Mouse (Mus musculus) left cerebral cortex, adult 8-10 months (tissue): ENCODE results near the gene Rec8. TPM values are rescaled to one million over a fixed set of nuclear protein-coding genes. Genes with fewer than 3 reads are reported as not detected.
A peak's percentile ranks its signal among the peaks of the same experiment; 100 is the strongest.

Experiments
- DNase-seq, 2 experiments: peaks; one replicate each; pipeline ENCODE4 v3.0.0; 2022; ENCODE audit warnings: low spot score in 2 of 2
- total RNA-seq, 4 experiments: library from RNA; stranded (reverse); gene quantifications; 2 replicates each; pipeline ENCODE4 v1.2.4; 2022

The Rec8 gene
- total RNA-seq, 4 experiments from 2014 or later = 1.5 to 4.9 (median 3.7) TPM

DNA sequence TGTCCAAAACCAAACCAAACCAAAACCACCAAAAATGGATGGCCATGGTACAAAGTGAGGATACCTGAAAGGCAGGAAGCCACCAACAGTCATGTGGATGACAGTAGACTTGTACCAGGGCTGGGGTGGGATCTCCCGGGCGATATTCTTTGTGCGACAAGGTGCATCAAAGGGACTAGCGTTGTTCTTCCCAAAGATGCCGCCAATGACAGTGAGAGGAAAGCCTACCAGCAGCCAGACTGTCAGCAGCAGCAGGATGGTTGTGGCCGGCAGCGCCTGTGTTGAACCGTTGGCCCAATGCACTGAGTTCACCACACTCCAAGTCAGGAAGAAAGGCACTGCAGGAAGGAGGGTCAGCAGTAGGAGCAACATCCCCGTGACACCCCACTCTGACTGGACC, 20.0 kb downstream of the Rec8 start, which contains the start of gene Gm49378:
Gm49378 (minus strand) TSS at position 101 of the 400 bp plus-strand sequence.
- DNase-seq = no peak

DNA sequence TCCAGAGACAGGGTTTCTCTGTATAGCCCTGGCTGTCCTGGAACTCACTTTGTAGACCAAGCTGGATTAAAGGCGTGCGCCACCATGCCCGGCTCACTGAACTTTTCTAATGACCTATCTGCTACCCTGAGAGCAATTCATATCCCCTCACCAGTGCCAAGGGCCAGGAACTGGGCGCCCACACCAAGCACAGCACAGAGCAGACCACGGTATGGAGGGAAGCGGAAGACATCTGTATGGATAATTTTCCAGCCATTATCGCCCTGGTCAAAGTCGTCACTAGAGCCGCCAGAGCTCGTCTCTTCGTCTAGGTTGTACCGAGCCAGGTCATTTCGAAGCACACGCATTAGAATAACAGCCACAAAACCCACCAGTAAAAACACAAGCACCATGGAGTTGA, 23.0 kb downstream of the Rec8 start:
- no peak for DNase-seq

DNA sequence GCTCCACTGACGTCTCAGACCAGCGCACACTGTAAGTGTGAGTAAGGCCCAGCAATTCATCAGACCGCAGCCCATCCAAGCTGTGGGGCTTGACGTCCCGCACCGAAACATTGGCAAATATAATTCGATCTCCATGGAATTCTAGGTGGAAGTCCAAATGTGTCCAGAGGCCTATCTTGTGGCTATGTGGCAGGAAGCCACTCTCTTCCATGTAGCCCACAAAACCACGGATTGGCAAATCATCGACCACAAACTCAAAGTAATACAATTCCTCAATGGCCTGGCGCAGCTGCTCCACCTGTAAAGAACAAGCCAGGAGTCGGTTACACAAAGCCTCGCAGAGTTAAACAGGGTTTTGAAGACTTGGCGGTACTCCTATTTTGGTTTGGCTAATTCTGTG, 23.5 kb downstream of the Rec8 start:
- no peak for DNase-seq

DNA sequence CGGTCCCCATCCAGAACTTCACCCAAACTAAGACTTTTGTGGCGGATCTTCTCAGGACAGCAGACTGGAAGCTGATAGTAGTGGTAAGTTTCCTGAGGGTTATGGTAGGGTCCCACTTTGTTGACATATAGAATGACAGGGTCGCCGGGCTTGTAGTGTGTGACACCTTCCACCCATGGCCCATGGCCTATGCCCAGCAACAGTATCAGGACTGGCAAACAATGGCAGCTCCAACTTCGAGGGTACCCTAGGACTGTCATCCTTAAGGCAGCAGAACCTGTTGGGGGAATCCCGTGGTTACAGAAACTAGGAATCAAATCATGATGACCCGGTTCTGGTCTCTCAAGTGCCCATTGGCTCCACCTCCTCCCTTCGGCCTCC, 24.8 kb downstream of the Rec8 start:
- no peak for DNase-seq

DNA sequence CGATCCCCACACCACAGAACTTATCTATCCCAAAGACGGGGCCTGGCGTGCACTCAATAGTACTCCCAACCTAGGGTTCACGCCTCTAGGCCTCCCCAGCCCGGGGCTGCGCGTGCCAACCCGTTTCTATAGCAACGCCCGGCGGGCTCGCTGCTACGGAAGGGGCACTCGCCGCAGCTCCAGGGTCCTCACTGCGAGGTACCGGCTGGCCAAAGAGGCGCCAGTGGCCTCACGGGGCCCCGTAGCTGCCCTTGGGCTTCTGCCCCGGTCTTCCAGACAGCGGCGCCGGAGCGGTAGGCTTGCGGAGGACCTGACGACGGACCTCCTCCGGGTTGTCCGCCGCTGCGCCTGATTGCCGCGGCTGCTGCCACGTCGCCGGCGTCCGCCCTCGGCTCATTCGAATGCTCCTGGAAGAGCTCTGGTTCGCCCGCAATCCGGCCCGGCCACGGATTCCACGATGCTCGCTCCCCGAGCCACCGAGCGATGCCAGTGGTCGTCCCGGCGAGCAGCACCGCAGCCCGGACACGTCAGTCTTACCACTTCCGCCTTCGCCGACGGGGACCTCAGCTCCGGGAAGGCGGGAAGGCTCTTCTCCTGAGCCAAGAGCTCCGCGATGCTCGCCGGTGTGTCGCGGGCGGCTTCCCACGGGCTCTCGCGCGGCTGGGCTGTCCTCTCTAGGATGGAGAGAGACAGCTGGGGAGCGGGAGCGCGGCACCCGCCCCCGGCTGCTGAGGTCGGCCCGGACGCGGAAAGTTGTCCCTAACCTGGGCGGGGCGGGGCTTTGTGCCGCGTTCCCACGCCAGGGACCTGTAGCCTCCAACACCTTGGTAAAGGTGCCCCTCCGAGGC, 25.4 kb downstream of the Rec8 start, which contains the start of gene Tm9sf1:
Tm9sf1 (minus strand) TSS at position 747 of the 848 bp plus-strand sequence.
- peak; percentile 79 to 87 for DNase-seq

DNA sequence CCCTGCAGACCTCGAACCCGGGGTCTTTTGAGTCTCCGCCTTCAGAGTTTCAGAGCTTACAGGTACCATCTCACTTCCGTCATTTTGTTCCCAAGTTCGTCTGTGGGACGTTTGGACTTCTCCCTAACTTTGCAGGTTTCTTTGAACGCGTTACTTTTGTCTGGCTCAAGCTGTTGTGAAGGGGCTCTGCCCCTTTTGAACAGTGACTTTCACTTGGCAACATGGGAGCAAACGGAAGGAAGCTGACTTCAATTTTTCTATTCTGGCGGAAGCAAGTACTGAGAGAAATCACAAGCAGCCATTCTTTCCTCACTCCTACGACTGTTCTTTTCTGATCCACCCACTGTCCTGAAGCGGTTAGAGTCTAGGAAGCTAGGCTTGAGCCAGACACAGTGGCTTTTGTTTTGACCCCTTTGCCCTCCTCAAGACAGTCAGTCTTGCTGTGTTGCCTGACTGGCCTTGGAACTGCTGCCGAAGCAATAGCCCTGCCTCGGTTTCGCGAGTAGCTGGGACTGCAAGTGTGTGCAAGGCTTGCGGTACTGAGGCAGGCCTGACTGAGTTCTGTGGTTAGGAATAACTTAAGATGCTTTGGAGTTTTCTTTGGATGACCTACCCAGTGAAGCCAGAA, 26.5 kb downstream of the Rec8 start:
- DNase-seq = no peak

DNA sequence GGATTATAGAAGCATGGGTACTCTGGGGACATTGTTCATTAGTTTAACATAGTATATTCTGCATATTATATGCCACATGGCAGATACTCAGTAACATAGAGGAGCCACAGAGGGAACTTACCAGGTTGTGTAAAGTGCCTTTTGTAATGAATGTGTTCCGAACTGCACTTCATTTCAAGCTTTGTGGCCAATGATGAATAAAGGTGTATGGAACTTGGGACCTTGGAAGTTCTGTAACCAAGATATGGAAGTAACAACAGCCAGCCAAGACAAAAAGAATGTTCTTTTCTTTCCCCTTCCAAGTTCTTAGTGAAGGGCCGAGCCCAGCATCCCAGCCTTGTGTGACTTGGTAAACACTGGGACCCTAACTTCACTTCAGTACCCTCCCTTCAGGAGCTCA, 32.0 kb downstream of the Rec8 start, which contains the start of gene Tssk4:
Tssk4 (plus strand) TSS at position 301 of the 400 bp plus-strand sequence.
- DNase-seq = no peak

DNA sequence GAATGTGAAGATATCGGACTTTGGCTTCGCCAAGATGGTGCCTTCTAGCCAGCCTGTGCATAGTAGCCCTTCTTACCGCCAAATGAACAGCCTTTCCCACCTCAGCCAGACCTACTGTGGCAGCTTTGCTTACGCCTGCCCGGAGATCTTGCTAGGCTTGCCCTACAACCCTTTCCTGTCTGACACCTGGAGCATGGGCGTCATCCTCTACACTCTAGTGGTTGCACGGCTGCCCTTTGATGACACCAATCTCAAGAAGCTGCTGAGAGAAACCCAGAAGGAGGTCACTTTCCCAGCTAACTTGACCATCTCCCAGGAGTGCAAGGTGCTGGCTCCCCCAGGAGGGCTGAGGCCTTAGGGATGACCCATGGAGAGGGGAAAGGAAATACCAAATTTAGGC, 33.7 kb downstream of the Rec8 start:
- DNase-seq = no peak

DNA sequence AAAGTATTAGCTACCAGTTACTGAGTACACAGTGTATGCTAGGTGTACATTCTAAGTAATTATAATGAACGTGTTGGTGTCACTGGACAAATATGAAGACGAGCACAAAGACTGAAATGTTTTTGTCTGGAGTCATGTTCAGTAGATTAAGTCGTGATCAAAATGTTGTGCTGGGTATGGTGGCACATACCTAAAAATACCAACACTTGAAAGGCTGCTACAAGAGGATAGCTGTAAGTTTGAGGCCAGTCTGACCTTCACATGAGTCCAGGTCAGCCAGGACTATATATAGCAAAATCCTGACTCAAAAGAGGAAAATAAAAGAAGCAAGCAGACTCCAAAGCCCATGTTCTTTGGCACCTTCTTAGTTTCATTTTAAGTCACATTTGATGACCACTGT, 39.1 kb downstream of the Rec8 start:
- DNase-seq = no peak

DNA sequence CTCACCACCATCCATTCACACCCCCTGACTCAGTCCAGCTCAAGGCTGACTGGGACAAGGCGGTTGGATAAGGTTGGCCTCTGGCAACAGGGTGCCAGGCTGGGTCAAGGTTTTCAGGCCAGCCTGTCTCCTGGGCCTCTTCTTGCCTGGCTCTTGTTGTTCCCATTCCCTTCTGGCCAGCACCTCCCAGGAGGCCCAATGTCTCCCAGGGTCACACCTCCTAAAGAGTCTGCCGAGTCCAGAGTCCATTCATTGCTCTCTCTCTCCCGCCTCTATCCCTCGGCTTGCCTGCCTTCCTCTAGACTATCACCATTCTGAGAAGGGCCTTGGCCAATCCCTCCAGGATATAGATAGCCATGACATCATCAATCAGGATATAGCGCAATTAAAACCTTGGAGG, 40.2 kb downstream of the Rec8 start:
- DNase-seq = no peak

DNA sequence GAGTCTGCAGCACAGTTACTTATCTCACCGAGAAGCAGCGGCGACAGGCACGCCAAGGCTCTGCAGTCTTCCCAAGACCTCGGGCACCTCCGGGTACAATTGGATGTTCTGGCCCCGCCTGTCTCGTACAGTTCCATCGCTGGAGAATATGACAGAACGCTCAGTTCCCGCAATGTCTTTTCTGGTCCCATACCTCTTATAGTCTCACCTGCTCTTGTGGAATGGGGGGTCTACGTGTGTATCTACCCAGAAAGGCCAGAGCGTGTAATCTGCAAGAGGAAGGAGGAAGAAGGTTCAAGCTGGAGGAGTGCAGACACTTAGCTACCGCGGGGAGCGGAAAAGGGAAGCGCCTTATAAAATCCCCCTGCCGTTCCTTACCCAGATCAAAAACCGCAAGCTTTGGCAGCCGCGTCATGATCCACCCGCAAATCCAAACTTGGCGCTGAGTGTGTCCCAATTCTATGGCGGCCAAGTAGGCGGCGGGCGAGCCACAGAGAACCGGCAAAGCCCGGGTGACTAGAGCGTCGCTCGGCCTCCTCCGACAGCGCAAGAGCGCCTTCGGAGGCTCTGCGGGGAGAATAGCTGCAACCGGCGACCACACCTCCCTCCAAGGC, 42.2 kb downstream of the Rec8 start, which contains the start of gene Mdp1:
Mdp1 (minus strand) TSS at position 549 of the 614 bp plus-strand sequence.
- DNase-seq = peak; percentile 67 to 74

DNA sequence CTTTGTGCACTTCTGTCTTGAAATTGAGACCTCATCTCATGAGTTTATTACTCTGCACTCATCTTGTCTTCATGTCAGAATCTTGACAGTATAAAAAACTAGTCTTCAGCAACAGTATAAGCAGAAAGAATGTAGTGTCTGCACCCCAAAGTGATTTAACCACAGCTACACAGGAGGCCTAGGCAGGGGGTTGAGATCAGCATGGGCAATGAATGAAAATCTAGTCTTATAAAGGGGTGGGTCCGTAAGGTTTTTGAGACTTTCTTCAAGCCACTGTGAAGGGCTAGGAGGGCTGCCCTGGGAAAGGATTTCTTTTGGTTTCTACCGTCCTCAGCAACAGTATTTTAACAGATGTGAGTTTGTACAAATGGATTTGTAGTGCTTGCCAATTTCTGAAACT, 42.8 kb downstream of the Rec8 start:
- no peak for DNase-seq

DNA sequence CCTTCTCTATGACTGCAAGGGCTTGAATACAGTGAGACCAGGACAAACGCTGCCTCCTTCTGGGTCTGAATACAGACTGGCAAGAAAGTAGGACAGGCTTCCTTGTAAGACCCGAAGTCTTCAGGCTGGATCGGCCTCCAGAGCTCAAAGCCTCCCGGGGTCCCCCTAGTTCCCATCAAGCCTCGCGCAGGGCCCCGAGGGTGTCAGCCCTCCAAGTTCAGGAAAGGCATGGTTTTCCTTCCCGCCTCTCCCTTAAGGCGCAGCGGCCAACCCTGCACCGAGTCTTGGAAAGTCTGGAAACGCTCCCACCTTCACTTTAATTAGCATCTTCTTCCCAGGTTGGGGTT, 53.6 kb downstream of the Rec8 start:
- no peak for DNase-seq

DNA sequence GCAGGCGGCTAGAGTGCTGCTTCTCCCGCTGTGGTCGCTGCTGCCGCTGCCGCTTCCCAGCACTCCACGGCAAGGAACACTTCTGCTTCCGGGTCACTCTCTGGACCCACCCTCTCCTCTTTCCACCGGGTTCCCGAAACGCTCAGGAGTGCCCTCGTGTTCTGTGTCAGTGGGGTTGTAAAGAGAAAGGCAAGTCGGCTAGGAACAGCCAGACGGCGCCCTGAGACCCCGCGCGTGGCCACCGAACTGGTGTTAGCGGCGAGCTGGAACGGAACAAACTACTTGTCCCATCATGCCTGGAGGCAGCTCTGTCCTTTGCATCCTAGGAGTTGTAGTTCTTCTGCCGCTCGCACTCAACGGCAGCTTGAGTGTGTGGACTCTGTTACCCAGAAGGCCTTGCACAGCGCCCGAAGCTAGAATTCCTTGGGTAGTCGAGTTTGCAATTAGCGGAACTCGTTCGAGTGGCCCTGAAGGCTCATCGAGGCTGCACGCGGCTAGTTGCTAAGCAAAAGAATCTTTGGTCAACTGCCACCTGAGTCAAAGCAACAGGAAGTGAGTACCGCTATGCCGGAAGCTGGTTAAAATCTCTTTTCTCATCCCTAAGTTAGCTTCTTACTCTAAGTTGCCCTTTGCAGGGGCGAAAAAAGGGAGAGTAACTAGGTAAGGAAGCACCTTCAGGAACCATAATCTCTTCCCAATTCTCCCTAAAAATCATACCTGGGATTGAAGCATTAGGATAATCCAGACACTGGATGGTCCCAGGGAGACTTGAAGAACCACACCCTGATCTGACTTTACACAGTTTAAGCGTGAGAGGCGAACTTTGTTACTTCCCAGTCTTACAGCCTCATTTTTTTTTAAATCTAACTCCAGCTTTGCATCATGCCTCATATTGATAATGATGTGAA, 54.2 kb downstream of the Rec8 start, which contains the start of the genes Gmpr2 and Nedd8:
Gmpr2 (plus strand) TSS at position 109 of the 908 bp plus-strand sequence.
Nedd8 (minus strand) TSS at position 292 of the 908 bp plus-strand sequence.
- DNase-seq = peak; percentile 92 to 96

DNA sequence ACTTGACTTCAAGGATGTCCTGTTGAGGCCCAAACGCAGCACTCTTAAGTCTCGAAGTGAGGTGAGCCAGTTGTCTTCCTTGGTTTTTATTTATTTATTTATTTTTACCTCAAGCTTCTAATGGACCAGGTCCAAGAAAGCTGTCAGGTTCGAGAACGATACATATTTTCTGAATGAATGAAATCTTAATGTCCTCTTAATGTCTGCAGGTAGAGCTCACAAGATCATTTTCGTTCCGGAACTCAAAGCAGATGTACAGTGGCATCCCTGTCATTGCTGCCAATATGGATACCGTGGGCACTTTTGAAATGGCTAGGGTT, 54.9 kb downstream of the Rec8 start:
- no peak for DNase-seq

Other genes with a start within 250 kb of the Rec8 start
- 10 to 100 TPM; 17.2 to 28.5 (median 20.8) TPM for gene Dhrs4, start 139.3 kb upstream of the Rec8 start, total RNA-seq
- gene Carmil3, start 127.4 kb upstream of the Rec8 start, total RNA-seq = 10 to 100 TPM; 39.6 to 50.3 (median 42.5) TPM
- 100 to 1,000 TPM; 151 to 192 (median 180) TPM for gene Cpne6, start 107.6 kb upstream of the Rec8 start, total RNA-seq
- gene Nrl, start 93.1 kb upstream of the Rec8 start, total RNA-seq = under 1 TPM; 0.46 to 0.82 (median 0.69) TPM
- 10 to 100 TPM; 25.2 to 29.7 (median 27.7) TPM for gene Pck2, start 77.8 kb upstream of the Rec8 start, total RNA-seq
- gene Dcaf11, start 58.0 kb upstream of the Rec8 start, total RNA-seq = 10 to 100 TPM; 83.5 to 91.6 (median 85.1) TPM
- under 1 TPM in 2 of 4 experiments, not detected in 2; 0.84 to 0.98 TPM for gene A730061H03Rik, start 57.6 kb upstream of the Rec8 start, total RNA-seq
- gene Fitm1, start 42.4 kb upstream of the Rec8 start, total RNA-seq = not detected
- 10 to 100 TPM; 53.6 to 63.7 (median 58.8) TPM for gene Psme1, start 39.9 kb upstream of the Rec8 start, total RNA-seq
- 10 to 100 TPM; 46.3 to 59.7 (median 50.8) TPM for gene Emc9, start 32.7 kb upstream of the Rec8 start, total RNA-seq
- gene Psme2, start 26.9 kb upstream of the Rec8 start, total RNA-seq = 10 to 100 TPM; 50.2 to 74.0 (median 51.3) TPM
- gene Rnf31, start 26.3 kb upstream of the Rec8 start, total RNA-seq = 10 to 100 TPM; 31.4 to 46.1 (median 38.0) TPM
- 10 to 100 TPM in 2 of 4 experiments, 1 to 10 TPM in 2; 7.5 to 15.2 (median 11.2) TPM for gene Irf9, start 14.5 kb upstream of the Rec8 start, total RNA-seq
- gene Ipo4, start 17.9 kb downstream of the Rec8 start, total RNA-seq = 100 to 1,000 TPM; 122 to 146 (median 132) TPM
- 1 to 10 TPM; 3.5 to 4.2 (median 4.0) TPM for gene Gm49378, start 19.9 kb downstream of the Rec8 start, total RNA-seq
- gene Tm9sf1, start 25.8 kb downstream of the Rec8 start, total RNA-seq = 10 to 100 TPM; 37.5 to 45.6 (median 38.9) TPM
- 1 to 10 TPM in 1 of 4 experiments, under 1 TPM in 3; 0.53 to 1.2 (median 0.89) TPM for gene Tssk4, start 32.1 kb downstream of the Rec8 start, total RNA-seq
- gene Mdp1, start 42.5 kb downstream of the Rec8 start, total RNA-seq = 10 to 100 TPM; 40.7 to 48.1 (median 44.1) TPM
- 10 to 100 TPM; 19.9 to 24.2 (median 22.4) TPM for gene Gmpr2, start 53.9 kb downstream of the Rec8 start, total RNA-seq
- 100 to 1,000 TPM; 310 to 370 (median 342) TPM for gene Nedd8, start 54.1 kb downstream of the Rec8 start, total RNA-seq
- gene Tinf2, start 63.8 kb downstream of the Rec8 start, total RNA-seq = 10 to 100 TPM; 16.3 to 18.2 (median 18.0) TPM
- gene Tgm1, start 95.9 kb downstream of the Rec8 start, total RNA-seq = 1 to 10 TPM in 2 of 4 experiments, not detected in 2; 1.1 to 1.4 TPM
- gene Rabggta, start 104.2 kb downstream of the Rec8 start, total RNA-seq = 10 to 100 TPM; 52.2 to 54.7 (median 54.0) TPM
- 100 to 1,000 TPM in 2 of 4 experiments, 10 to 100 TPM in 2; 86.1 to 119 (median 97.8) TPM for gene Dhrs1, start 127.7 kb downstream of the Rec8 start, total RNA-seq
- gene Nop9, start 127.7 kb downstream of the Rec8 start, total RNA-seq = 10 to 100 TPM in 3 of 4 experiments, 1 to 10 TPM in 1; 9.7 to 11.8 (median 11.0) TPM
- 1 to 10 TPM; 1.5 to 3.1 (median 2.4) TPM for gene Cideb, start 140.4 kb downstream of the Rec8 start, total RNA-seq
- gene Ltb4r2, start 143.4 kb downstream of the Rec8 start, total RNA-seq = under 1 TPM; 0.21 to 0.28 (median 0.25) TPM
- under 1 TPM in 3 of 4 experiments, not detected in 1; 0.26 to 0.65 (median 0.53) TPM for gene Ltb4r1, start 147.9 kb downstream of the Rec8 start, total RNA-seq
- gene Adcy4, start 166.1 kb downstream of the Rec8 start, total RNA-seq = 1 to 10 TPM; 3.3 to 6.2 (median 4.7) TPM
- gene Ripk3, start 170.8 kb downstream of the Rec8 start, total RNA-seq = under 1 TPM in 2 of 4 experiments, not detected in 2; 0.73 to 0.98 TPM
- gene Nfatc4, start 205.1 kb downstream of the Rec8 start, total RNA-seq = 1 to 10 TPM; 1.0 to 2.7 (median 2.1) TPM
- 10 to 100 TPM in 2 of 4 experiments, 1 to 10 TPM in 2; 7.3 to 13.3 (median 11.3) TPM for gene Nynrin, start 236.0 kb downstream of the Rec8 start, total RNA-seq